Comparison of ENCODE assay signal across 14 mouse cellular contexts in the genomic region with DNA sequence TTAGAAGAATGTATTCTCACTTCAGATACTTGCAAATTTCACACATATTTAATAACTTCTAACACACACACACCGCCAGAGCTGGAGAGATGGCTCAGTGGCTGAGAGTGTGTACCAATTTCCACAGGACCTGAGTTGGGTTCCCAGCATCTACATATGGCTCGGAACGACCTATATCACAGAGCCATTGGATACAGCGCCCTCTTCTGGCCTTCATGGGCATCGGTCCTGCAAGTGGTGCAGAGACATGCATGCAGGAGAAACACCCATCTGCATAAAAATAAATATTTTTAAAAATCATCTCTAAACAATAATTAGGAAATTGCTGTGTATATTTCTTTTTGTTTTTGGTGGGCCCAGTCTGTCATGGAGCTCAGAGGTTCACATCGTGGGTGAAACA. TPM values are rescaled to one million over a fixed set of nuclear protein-coding genes. Genes with fewer than 3 reads are reported as not detected.
A peak's percentile ranks its signal among the peaks of the same experiment; 100 is the strongest.
DNase-seq lines count a peak whose midpoint lies in the region; ATAC-seq and TF ChIP-seq lines count a peak whose summit lies in the region.
"Had no signal": no experiment of that assay in that cellular context is flagged by ENCODE, and none has a peak within 500 bp of the region (broad histone marks: within the 10 kb centered on the region; RNA-seq: fewer than 3 reads in every experiment).

No protein-coding gene starts in this region.

- H3K27ac ChIP-seq in kidney, adult 2 months (ENCODE audit: insufficient read depth, low read depth, low read length): no peak overlapping the region
- no peak overlapping the region for H3K27ac ChIP-seq in thymus, adult 2 months (ENCODE audit: control insufficient read depth, insufficient read depth, low read length)
- H3K27ac ChIP-seq: liver, embryonic 13.5 days; neural tube, embryonic 15.5 days had no signal

- TF ChIP-seq POLR2A in kidney, adult 2 months (IDR thresholded peaks at IDR 0.05; ENCODE audit: low read depth, low read length): no peak
- no peak for TF ChIP-seq POLR2A in thymus, adult 2 months (IDR thresholded peaks at IDR 0.05; ENCODE audit: control insufficient read depth, extremely low read depth, insufficient read depth, low read length, poor library complexity)

- H3K36me3 ChIP-seq in kidney, adult 2 months (ENCODE audit: control insufficient read depth, insufficient read depth, low read length): no peaks in the 10 kb centered on the region
- H3K36me3 ChIP-seq in thymus, adult 2 months (ENCODE audit: control insufficient read depth, insufficient read depth, low read length): no peaks in the 10 kb centered on the region
- H3K36me3 ChIP-seq: liver, embryonic 13.5 days; neural tube, embryonic 15.5 days had no signal

- no peaks in the 10 kb centered on the region for H3K4me1 ChIP-seq in kidney, adult 2 months (ENCODE audit: control insufficient read depth, insufficient read depth, low read length)
- no peaks in the 10 kb centered on the region for H3K4me1 ChIP-seq in thymus, adult 2 months (replicated peaks; ENCODE audit: control insufficient read depth, insufficient read depth, low read length)

- DNase-seq in kidney, adult 2 months: no peak
- DNase-seq in kidney, postnatal 10 days: no peak
- peak; percentile 15 for DNase-seq in thymus, postnatal 14 days
- DNase-seq in thymus, adult 2 months: no peak
- DNase-seq in R1 (ENCODE audit: low read depth, low spot score): peak; percentile 89
- no peak for DNase-seq in neural tube, embryonic 10.5 days (ENCODE audit: extremely low spot score, low spot score)
- DNase-seq: cerebellum, adult 9-11 months; layer of hippocampus, adult 9-11 months; liver, embryonic 13.5 days; retina, postnatal 1 day; spleen, adult 18-20 months had no signal

- ATAC-seq in erythroid progenitor cell, adult 5-6 weeks (replicated peaks; ENCODE audit: low FRiP score, poor library complexity, severe bottlenecking): no peak

- no peaks in the 10 kb centered on the region for H3K27me3 ChIP-seq in kidney, adult 2 months (replicated peaks; ENCODE audit: control insufficient read depth, insufficient read depth, low read length)
- no peaks in the 10 kb centered on the region for H3K27me3 ChIP-seq in thymus, adult 2 months (ENCODE audit: control insufficient read depth, insufficient read depth, low read length)
- H3K27me3 ChIP-seq: liver, embryonic 13.5 days; neural tube, embryonic 15.5 days had no signal

- H3K4me3 ChIP-seq in kidney, adult 2 months (ENCODE audit: insufficient read depth, low read depth, low read length): no peak overlapping the region
- no peak overlapping the region for H3K4me3 ChIP-seq in thymus, adult 2 months (ENCODE audit: control insufficient read depth, insufficient read depth, low read length)
- H3K4me3 ChIP-seq: erythroblast, embryonic 14.5 days; liver, embryonic 13.5 days; neural tube, embryonic 15.5 days had no signal

- WGBS in kidney, adult 2 months: 93% methylated on average over 6 of the region's 6 CpGs
- 97% methylated on average over 6 of the region's 6 CpGs for WGBS in thymus, adult 2 months

- 0 out of 2 replicates have a peak, but pooled peaks have one; percentile 12 for TF ChIP-seq CTCF in kidney, adult 2 months (conservative IDR thresholded peaks at IDR 0.05; ENCODE audit: insufficient read depth, insufficient read length, low read depth, low read length)
- no peak for TF ChIP-seq CTCF in thymus, adult 2 months (IDR thresholded peaks at IDR 0.05; ENCODE audit: borderline replicate concordance, control insufficient read depth, extremely low read depth, insufficient read depth, low read length, poor library complexity)

RNA-seq across cellular contexts. Expression of a gene that starts 22.1 kb away (rescaled TPM):
- polyA plus RNA-seq in kidney, adult 2 months (2012; rRNA removed): 0.05 TPM in 1 of 2 replicates, not detected in the other
- 4.2 and 6.6 TPM in 2 replicates for polyA plus RNA-seq in thymus, adult 2 months (2012; rRNA removed)
- 1.4 TPM in 1 of 2 replicates, not detected in the other for total RNA-seq in erythroid progenitor cell, adult 5-6 weeks (2015; ENCODE audit: low replicate concordance)
- total RNA-seq in erythroid progenitor cell, adult 5-6 weeks (2017; ENCODE audit: low replicate concordance): 2.7 and 4.1 TPM in 2 replicates
- polyA plus RNA-seq: erythroblast, embryonic 14.5 days had no signal

Comparison
In these comparisons a context has a peak if more than half of its experiments do, and no peak if none do; other contexts are left out.
1. DNase-seq: peak in thymus, postnatal 14 days (single experiment) and R1 (single experiment); none in kidney, adult 2 months (single experiment), kidney, postnatal 10 days (single experiment), thymus, adult 2 months (single experiment) and neural tube, embryonic 10.5 days (single experiment).